Mouse (Mus musculus) heart, postnatal 4 days (tissue): ENCODE data around the gene Cracr2b. TPM values are rescaled to one million over a fixed set of nuclear protein-coding genes. Genes with fewer than 3 reads are reported as not detected.
A peak's percentile ranks its signal among the peaks of the same experiment; 100 is the strongest.

Experiments
- DNase-seq: peaks from one replicate; pipeline ENCODE4 v3.0.0; 2021
- total RNA-seq, 2 experiments: library from RNA; stranded (reverse); gene quantifications; 2 replicates each; pipeline ENCODE4 v1.2.3; 2021

Cracr2b gene
- total RNA-seq, 2 experiments from 2014 or later = 17.6 to 20.1 TPM

- DNase-seq = peak; percentile 58
Measured at GRCm38 (mm10) chr7:141469901-141470636, 9.2 kb downstream of the Cracr2b start.

GRCm38 (mm10) chr7:141470637-141470944, 9.7 kb downstream of the Cracr2b start:
- DNase-seq = no peak

- no peak for DNase-seq
Measured at GRCm38 (mm10) chr7:141471236-141471635, 10.3 kb downstream of the Cracr2b start.

- no peak for DNase-seq
Measured at GRCm38 (mm10) chr7:141472226-141472625, 11.3 kb downstream of the Cracr2b start.

GRCm38 (mm10) chr7:141472763-141473162, 11.9 kb downstream of the Cracr2b start:
- no peak for DNase-seq

GRCm38 (mm10) chr7:141474160-141474559, 13.3 kb downstream of the Cracr2b start:
- no peak for DNase-seq

- DNase-seq = peak; percentile 87
Measured at GRCm38 (mm10) chr7:141475011-141475804, 14.3 kb downstream of the Cracr2b start, which contains the start of the genes Polr2l and Tspan4. TSS of gene Polr2l (minus strand) at chr7:141475132. TSS of gene Tspan4 (plus strand) at chr7:141475240.

- no peak for DNase-seq
Measured at GRCm38 (mm10) chr7:141475805-141476158, 14.9 kb downstream of the Cracr2b start.

GRCm38 (mm10) chr7:141476226-141476980, 15.5 kb downstream of the Cracr2b start:
- DNase-seq = peak; percentile 89

GRCm38 (mm10) chr7:141476981-141477370, 16.1 kb downstream of the Cracr2b start:
- DNase-seq = no peak

- no peak for DNase-seq
Measured at GRCm38 (mm10) chr7:141477578-141478269, 16.8 kb downstream of the Cracr2b start.

- no peak for DNase-seq
Measured at GRCm38 (mm10) chr7:141478270-141478748, 17.4 kb downstream of the Cracr2b start.

- peak; percentile 80 for DNase-seq
Measured at GRCm38 (mm10) chr7:141480842-141481497, 20.1 kb downstream of the Cracr2b start.

- DNase-seq = peak; percentile 73
Measured at GRCm38 (mm10) chr7:141481498-141482401, 20.9 kb downstream of the Cracr2b start.

GRCm38 (mm10) chr7:141482531-141483024, 21.7 kb downstream of the Cracr2b start:
- DNase-seq = no peak

GRCm38 (mm10) chr7:141483114-141483653, 22.3 kb downstream of the Cracr2b start:
- DNase-seq = no peak

GRCm38 (mm10) chr7:141484186-141485120, 23.6 kb downstream of the Cracr2b start:
- no peak for DNase-seq

- no peak for DNase-seq
Measured at GRCm38 (mm10) chr7:141485186-141485585, 24.3 kb downstream of the Cracr2b start.

- no peak for DNase-seq
Measured at GRCm38 (mm10) chr7:141485606-141486005, 24.7 kb downstream of the Cracr2b start.
